Mouse (Mus musculus) liver, embryonic 11.5 days (tissue): Measurements from ENCODE around the gene Ccdc124. TPM values are rescaled to one million over a fixed set of nuclear protein-coding genes. Genes with fewer than 3 reads are reported as not detected.
A peak's percentile ranks its signal among the peaks of the same experiment; 100 is the strongest.

Source experiments
- ATAC-seq: fragments of 200-750 bp; cut with Nextera tagmentation; replicated peaks from 2 replicates; pipeline ENCODE4 v1.8.0; 2017; ENCODE audit warnings: moderate number of reproducible peaks, mild to moderate bottlenecking, moderate TSS enrichment, moderate library complexity; ENCODE audit not compliant: low FRiP score
- DNase-seq: peaks from one replicate; pipeline ENCODE4 v3.0.0-alpha.2; 2017; ENCODE audit warnings: low spot score
- H3K27ac ChIP-seq: fragments of 300-500 bp; sonication (generic); 2 replicates; pipeline ENCODE4 v1.5.1; 2014; ENCODE audit warnings: mild to moderate bottlenecking, low read depth, low read length, control low read depth
- H3K27me3 ChIP-seq: fragments of 300-500 bp; sonication (generic); replicated peaks from 2 replicates; pipeline ENCODE4 v1.6.1; 2014; ENCODE audit warnings: low read length, mixed read lengths; ENCODE audit not compliant: control insufficient read depth, insufficient read depth
- H3K36me3 ChIP-seq: fragments of 300-500 bp; sonication (generic); 2 replicates; pipeline ENCODE4 v1.6.1; 2014; ENCODE audit warnings: mild to moderate bottlenecking, low read length, moderate library complexity, mixed read lengths; ENCODE audit not compliant: control insufficient read depth, insufficient read depth
- H3K4me1 ChIP-seq: fragments of 300-500 bp; sonication (generic); replicated peaks from 2 replicates; pipeline ENCODE4 v1.6.1; 2014; ENCODE audit warnings: low read length, mixed read lengths; ENCODE audit not compliant: control insufficient read depth, insufficient read depth
- H3K4me2 ChIP-seq: fragments of 300-500 bp; sonication (generic); 2 replicates; pipeline ENCODE4 v1.6.1; 2014; ENCODE audit warnings: mild to moderate bottlenecking, control low read depth, moderate library complexity
- H3K4me3 ChIP-seq: fragments of 300-500 bp; sonication (generic); 2 replicates; pipeline ENCODE4 v1.5.1; 2014; ENCODE audit warnings: low read depth, low read length, control low read depth
- H3K9ac ChIP-seq: fragments of 300-500 bp; sonication (generic); 2 replicates; pipeline ENCODE4 v1.6.1; 2014; ENCODE audit warnings: low read depth, low read length, control low read depth
- H3K9me3 ChIP-seq: fragments of 300-500 bp; sonication (generic); 2 replicates; pipeline ENCODE4 v1.6.1; 2016; ENCODE audit warnings: low read length, inconsistent platforms, mixed read lengths; ENCODE audit not compliant: control insufficient read depth
- WGBS: fragments of 180-500 bp; shearing (Covaris S2); extraction: QIAGEN DNeasy Blood & Tissue Kit; methylation state at CpG from one replicate; pipeline ENCODE4 v1.1.7; 2014; 5-methylcytosine and 5-hydroxymethylcytosine counted together
- polyA plus RNA-seq: library from polyadenylated mRNA; unstranded; fragments of >200 nt; fragmentation: Nextera tagmentation; extraction: Ambion mirVana; gene quantifications from 2 replicates; pipeline ENCODE4 v1.2.1, GENCODE M21; 2014

Ccdc124 gene
- polyA plus RNA-seq, 1 experiment from 2014 or later, result 112 TPM

DNA sequence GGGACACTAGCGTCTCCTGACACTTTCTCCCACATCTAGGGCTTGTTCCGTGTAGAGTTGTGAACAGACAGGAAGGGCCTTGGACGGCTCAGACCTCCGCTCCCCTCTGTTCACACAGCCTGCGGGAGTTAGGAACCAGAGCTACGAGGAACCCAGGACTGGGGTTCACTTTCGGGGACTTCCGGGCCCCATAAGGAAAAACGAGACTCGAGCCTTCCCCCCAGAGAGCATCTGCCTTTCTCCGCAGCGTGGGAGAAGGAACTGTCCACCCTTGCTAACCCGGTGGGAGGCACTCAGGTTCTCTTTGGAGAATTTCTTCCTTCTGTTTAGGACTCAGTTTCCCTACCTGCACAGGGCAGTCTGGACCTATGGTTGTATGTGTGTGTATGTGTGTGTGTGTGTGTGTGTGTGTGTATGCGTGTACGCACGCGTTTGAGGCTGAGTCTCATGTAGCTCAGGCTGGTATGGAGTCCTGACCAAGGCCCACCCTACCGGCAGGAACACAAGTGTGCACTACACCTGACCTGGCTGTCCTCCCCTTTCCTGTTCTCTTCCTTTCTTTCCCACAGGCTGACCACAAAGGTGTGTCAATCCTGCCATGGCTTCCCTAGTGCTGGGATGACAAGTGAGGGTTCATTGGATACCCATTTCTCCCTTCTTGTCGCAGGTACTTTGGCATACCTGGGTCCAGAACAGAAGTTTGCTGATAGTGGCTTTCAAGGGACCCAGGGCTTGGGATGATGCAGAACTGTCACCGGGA lies 19.3 kb upstream of the Ccdc124 start:
- Histone ChIP-seq H3K9ac (no peak overlapping the region), H3K4me3 (peak overlapping the region; percentile 29), H3K9me3 (no peaks in the 10 kb centered on the region), H3K27ac (no peak overlapping the region), H3K4me1 (peaks cover 17% of the 10 kb centered on the region), H3K36me3 (peaks cover 18% of the 10 kb centered on the region), H3K4me2 (peak overlapping the region; percentile 45), H3K27me3 (peaks cover 42% of the 10 kb centered on the region)
- DNase-seq, result no peak
- no peak for ATAC-seq
- WGBS, result 21% methylated on average over 20 of the region's 20 CpGs

DNA sequence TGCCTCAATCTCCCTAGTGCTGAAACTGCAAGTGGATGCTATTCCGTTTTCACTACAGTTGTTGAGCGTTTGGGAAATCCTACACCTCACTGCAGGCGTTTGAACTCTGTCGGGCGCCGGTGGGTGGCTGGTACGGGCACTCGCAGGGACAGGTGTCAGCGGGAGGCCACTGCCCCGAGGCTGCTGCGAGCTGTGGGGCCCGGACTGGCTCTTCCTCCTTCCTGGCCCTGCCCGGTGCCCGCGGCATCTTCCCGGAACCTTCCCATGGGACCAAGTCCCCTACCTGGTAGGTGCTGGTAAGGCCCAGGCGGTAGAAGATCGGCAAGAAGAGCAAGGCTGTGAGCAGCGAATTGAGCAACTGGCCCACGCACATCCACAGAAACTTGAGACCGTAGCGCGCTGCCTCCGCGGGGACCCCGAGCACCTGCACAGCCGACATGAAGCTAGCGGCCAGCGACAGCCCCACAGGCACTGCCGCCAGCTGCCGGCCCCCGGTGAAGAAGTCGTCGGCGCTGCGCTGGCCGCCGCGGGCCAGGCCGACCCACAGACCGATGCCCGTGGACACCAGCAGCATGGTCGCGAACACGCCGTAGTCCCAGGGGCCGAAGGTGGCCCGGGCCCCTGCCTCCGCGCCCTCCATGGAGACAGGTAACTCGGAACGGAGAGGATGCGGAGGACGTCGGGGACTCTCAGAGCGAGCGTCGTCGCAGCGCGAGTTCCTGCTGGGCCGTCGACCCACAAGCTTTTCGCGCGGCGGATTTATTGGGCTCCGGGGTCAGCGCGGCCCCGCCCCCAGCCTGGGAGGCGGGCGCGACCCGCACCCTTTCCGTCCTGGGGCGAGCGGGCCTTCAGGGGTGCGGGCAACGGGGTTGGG lies 18.5 kb upstream of the Ccdc124 start, which contains the start of gene Slc5a5:
TSS of gene Slc5a5 (minus strand) at position 736 of the 874 bp plus-strand sequence.
- Histone ChIP-seq H3K4me1 (peaks cover 20% of the 10 kb centered on the region), H3K27ac (no peak within 1 kb of the TSS), H3K4me2 (peak within 1 kb of the TSS; percentile 45), H3K27me3 (peaks cover 43% of the 10 kb centered on the region), H3K4me3 (peak within 1 kb of the TSS; percentile 29), H3K9me3 (no peaks in the 10 kb centered on the region), H3K9ac (no peak within 1 kb of the TSS; the same call in 1 of the 2 replicates), H3K36me3 (peaks cover 18% of the 10 kb centered on the region)
- 5% methylated on average over 80 of the region's 80 CpGs for WGBS
- ATAC-seq (no peak), DNase-seq (no peak)

DNA sequence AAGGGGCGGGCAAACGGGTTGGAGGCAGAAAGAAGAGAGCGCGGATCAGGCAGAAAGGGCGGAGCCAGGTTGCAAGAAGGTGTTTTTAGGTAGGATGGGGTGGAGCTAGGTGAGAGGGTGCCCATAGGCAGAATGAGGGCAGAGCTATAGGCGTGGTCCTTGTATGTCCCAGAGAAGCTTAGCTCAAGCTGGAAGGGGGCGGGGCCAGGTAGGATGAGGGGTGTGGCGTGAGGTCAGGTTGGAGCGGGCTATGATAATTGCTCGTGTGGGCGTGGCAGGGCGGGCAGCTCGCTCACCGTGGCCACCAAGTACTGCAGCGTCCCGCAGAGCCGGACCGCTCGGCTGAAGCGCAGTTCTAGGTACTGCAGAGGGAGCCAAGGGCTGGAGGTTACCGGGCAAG lies 17.6 kb upstream of the Ccdc124 start:
- H3K4me3 ChIP-seq, result peak overlapping the region; percentile 9
- H3K27me3 ChIP-seq, result peaks cover 45% of the 10 kb centered on the region
- H3K9me3 ChIP-seq, result no peaks in the 10 kb centered on the region
- ATAC-seq, result no peak; the same call in 1 of the 2 replicates
- H3K4me1 ChIP-seq, result peaks cover 20% of the 10 kb centered on the region
- peak overlapping the region; percentile 31 for H3K4me2 ChIP-seq
- DNase-seq, result no peak
- H3K27ac ChIP-seq, result no peak overlapping the region
- H3K9ac ChIP-seq, result no peak overlapping the region
- H3K36me3 ChIP-seq, result peaks cover 18% of the 10 kb centered on the region
- WGBS, result 9% methylated on average over 21 of the region's 21 CpGs

DNA sequence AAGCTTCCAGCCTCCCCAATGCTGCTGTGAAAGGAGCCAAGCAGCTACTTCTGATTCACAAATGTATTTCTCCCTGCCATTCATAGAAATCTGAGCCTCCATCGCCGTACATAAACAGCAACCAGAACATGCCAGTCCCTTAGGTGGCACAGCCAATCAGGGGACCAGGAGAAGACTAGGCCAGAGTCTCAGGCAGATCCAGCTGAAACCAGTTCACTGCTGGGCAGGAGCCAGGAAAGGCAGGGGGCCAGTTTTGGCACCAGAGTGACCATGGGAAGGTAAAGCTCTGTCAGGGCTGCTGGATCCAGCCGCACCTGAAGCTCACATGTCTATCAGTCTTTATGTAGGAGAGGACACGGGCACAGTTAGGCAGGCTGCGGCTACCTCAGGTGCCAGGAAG lies 16.9 kb upstream of the Ccdc124 start:
- H3K9me3 ChIP-seq, result no peaks in the 10 kb centered on the region
- H3K9ac ChIP-seq, result no peak overlapping the region
- peaks cover 50% of the 10 kb centered on the region for H3K27me3 ChIP-seq
- no peak overlapping the region for H3K27ac ChIP-seq
- peaks cover 17% of the 10 kb centered on the region for H3K4me1 ChIP-seq
- no peak overlapping the region for H3K4me2 ChIP-seq
- DNase-seq (no peak), ATAC-seq (no peak)
- H3K4me3 ChIP-seq, result no peak overlapping the region
- peaks cover 14% of the 10 kb centered on the region for H3K36me3 ChIP-seq
- WGBS, result 88% methylated on average over 5 of the region's 5 CpGs

DNA sequence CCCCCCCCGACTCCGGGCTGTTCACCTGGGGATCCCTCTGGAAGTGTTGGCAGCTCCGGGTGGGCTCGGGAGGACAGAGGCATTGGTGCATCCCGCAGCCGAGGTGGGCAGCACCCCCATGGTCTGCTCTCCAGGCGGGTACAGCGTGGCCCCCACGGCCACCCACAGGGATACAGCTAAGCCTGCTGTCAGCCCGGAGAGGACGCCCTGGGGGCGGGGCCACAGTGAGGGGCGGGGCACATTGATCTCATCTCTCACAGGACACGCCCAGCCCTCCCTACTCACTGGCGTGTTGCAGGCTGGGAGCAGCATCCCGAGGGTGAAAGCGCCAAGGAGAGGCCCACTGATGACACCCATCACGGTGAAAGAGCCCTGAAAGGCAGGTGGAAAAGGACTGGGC lies 13.9 kb upstream of the Ccdc124 start:
- no peaks in the 10 kb centered on the region for H3K9me3 ChIP-seq
- ATAC-seq (peak; percentile 68), DNase-seq (no peak)
- peaks cover 41% of the 10 kb centered on the region for H3K27me3 ChIP-seq
- H3K4me1 ChIP-seq, result peaks cover 13% of the 10 kb centered on the region
- H3K36me3 ChIP-seq, result no peaks in the 10 kb centered on the region
- no peak overlapping the region for H3K27ac ChIP-seq
- peak overlapping the region; percentile 23; the same call in 1 of the 2 replicates for H3K4me2 ChIP-seq
- no peak overlapping the region for H3K4me3 ChIP-seq
- no peak overlapping the region for H3K9ac ChIP-seq
- 5% methylated on average over 18 of the region's 18 CpGs for WGBS

- peaks cover 21% of the 10 kb centered on the region for H3K27me3 ChIP-seq
These were observed 11.9 kb upstream of the Ccdc124 start for GRCm38 (mm10) chr8:70885612-70886011.

DNA sequence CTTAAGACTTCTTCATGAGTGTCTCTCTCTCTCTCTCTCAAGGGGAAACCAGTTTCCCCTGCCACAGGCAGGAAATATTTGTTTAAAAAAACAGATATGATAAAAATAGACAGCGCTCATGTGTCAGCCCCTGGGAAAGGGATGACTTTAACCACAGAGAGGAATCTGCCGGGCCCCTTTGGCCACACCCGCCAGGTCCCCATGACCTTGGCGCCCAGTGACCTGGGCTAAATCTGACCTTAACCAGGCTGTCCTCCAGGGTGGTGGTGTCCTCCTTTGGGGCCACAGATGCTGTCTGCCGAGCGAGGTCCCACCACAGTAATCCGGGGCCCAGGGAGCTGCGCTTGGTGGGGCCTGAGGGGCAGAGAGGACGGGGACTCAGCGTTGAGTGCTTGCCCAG lies 10.9 kb upstream of the Ccdc124 start:
- Histone ChIP-seq H3K4me2 (no peak overlapping the region), H3K9me3 (no peaks in the 10 kb centered on the region), H3K27ac (no peak overlapping the region), H3K36me3 (no peaks in the 10 kb centered on the region), H3K9ac (no peak overlapping the region), H3K4me3 (no peak overlapping the region), H3K4me1 (peaks cover 3% of the 10 kb centered on the region), H3K27me3 (peaks cover 14% of the 10 kb centered on the region)
- DNase-seq (no peak), ATAC-seq (no peak)
- 72% methylated on average over 10 of the region's 10 CpGs for WGBS

More at GRCm38 (mm10) chr8:70885612-70886011, 11.9 kb upstream of the Ccdc124 start:
- Histone ChIP-seq H3K27ac (no peak overlapping the region), H3K9ac (no peak overlapping the region), H3K4me2 (no peak overlapping the region), H3K36me3 (no peaks in the 10 kb centered on the region), H3K9me3 (no peaks in the 10 kb centered on the region), H3K4me3 (no peak overlapping the region), H3K4me1 (peaks cover 3% of the 10 kb centered on the region)
- WGBS, result 14% methylated on average over 12 of the region's 12 CpGs
- no peak for ATAC-seq
- DNase-seq, result no peak

GRCm38 (mm10) chr8:70884186-70884585 lies 10.5 kb upstream of the Ccdc124 start:
- Histone ChIP-seq H3K36me3 (no peaks in the 10 kb centered on the region), H3K27me3 (peaks cover 14% of the 10 kb centered on the region), H3K4me1 (peaks cover 3% of the 10 kb centered on the region), H3K27ac (no peak overlapping the region), H3K4me2 (no peak overlapping the region), H3K9me3 (no peaks in the 10 kb centered on the region), H3K4me3 (no peak overlapping the region), H3K9ac (no peak overlapping the region)
- DNase-seq, result no peak
- no peak for ATAC-seq
- 83% methylated on average over 4 of the region's 4 CpGs for WGBS
